Mouse (Mus musculus): ENCODE results near the gene Hgd. TPM values are rescaled to one million over a fixed set of nuclear protein-coding genes. Genes with fewer than 3 reads are reported as not detected.

Hgd gene
- polyA plus RNA-seq, 1 experiment from 2014 or later: 2.7 TPM

- no peaks in the 10 kb centered on the region for H3K27me3 ChIP-seq (replicated peaks; ENCODE audit: control insufficient read depth, insufficient read depth, low read length)
- H3K27ac ChIP-seq (ENCODE audit: low read depth, low read length): no peak overlapping the region
- H3K36me3 ChIP-seq (ENCODE audit: control insufficient read depth, insufficient read depth): no peaks in the 10 kb centered on the region
- H3K4me3 ChIP-seq (ENCODE audit: low read depth, low read length): no peak overlapping the region
- TF ChIP-seq CTCF (IDR thresholded peaks at IDR 0.05; ENCODE audit: low read depth): no peak
- 73% methylated on average over 3 of the region's 3 CpGs for WGBS
- H3K9me3 ChIP-seq (ENCODE audit: control insufficient read depth): no peaks in the 10 kb centered on the region
- H3K4me1 ChIP-seq (replicated peaks; ENCODE audit: control insufficient read depth, insufficient read depth, low read length): no peaks in the 10 kb centered on the region
- ATAC-seq: no peak
- no peak overlapping the region for H3K4me2 ChIP-seq (replicated peaks; ENCODE audit: low read depth)
- H3K9ac ChIP-seq (ENCODE audit: low read depth, low read length): no peak overlapping the region
Measured at GRCm38 (mm10) chr16:37599326-37599725, 19.4 kb downstream of the Hgd start.

DNA sequence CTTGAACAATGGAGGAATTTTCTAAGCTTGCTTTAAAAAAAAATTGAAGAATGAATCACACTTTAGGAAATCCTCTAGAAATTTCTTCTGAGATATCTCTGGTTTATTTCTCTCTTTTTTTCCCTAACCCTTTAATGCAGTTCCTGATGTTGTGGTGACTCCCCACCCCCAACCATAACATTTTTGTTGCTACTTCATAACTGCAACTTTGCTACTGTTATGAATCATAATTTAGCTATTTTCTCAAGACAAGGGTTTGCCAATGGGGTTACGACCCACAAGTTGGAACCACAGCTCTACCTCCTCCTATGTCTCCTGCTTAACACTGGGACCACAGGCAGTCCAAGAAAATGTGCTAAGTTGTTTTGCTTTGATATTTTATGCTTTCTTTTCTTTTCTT lies 23.5 kb downstream of the Hgd start:
- Histone ChIP-seq H3K9me3 (ENCODE audit: control insufficient read depth) (no peaks in the 10 kb centered on the region), H3K27ac (ENCODE audit: low read depth, low read length) (no peak overlapping the region), H3K4me1 (replicated peaks; ENCODE audit: control insufficient read depth, insufficient read depth, low read length) (no peaks in the 10 kb centered on the region), H3K9ac (ENCODE audit: low read depth, low read length) (no peak overlapping the region), H3K27me3 (replicated peaks; ENCODE audit: control insufficient read depth, insufficient read depth, low read length) (no peaks in the 10 kb centered on the region), H3K4me2 (replicated peaks; ENCODE audit: low read depth) (no peak overlapping the region), H3K36me3 (ENCODE audit: control insufficient read depth, insufficient read depth) (no peaks in the 10 kb centered on the region), H3K4me3 (ENCODE audit: low read depth, low read length) (no peak overlapping the region)
- TF ChIP-seq CTCF (IDR thresholded peaks at IDR 0.05; ENCODE audit: low read depth): no peak
- WGBS: 93% methylated on average over 1 of the region's 1 CpGs
- ATAC-seq: no peak

DNA sequence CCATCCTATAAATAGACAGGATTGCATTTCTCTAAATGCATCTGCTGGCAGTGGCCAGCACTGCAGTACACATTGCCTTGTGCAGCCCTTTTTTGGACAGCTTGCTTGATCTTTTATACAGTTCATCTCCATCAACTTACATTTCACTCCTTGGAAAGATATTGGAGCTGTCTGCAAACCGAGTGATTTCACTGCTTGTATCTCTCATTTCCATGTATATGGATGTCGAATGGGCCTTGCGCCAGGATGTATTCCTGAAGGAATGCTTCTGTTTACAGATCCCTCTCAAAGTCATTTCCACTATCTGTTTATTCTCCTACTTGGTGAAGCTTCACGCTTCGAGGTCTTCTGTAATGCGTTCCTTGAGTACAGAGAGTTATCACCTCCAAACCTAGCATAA lies 24.3 kb downstream of the Hgd start:
- H3K27me3 ChIP-seq (replicated peaks; ENCODE audit: control insufficient read depth, insufficient read depth, low read length): no peaks in the 10 kb centered on the region
- no peak overlapping the region for H3K9ac ChIP-seq (ENCODE audit: low read depth, low read length)
- no peaks in the 10 kb centered on the region for H3K4me1 ChIP-seq (replicated peaks; ENCODE audit: control insufficient read depth, insufficient read depth, low read length)
- H3K4me2 ChIP-seq (replicated peaks; ENCODE audit: low read depth): no peak overlapping the region
- H3K27ac ChIP-seq (ENCODE audit: low read depth, low read length): no peak overlapping the region
- H3K36me3 ChIP-seq (ENCODE audit: control insufficient read depth, insufficient read depth): no peaks in the 10 kb centered on the region
- TF ChIP-seq CTCF (IDR thresholded peaks at IDR 0.05; ENCODE audit: low read depth): no peak
- H3K9me3 ChIP-seq (ENCODE audit: control insufficient read depth): no peaks in the 10 kb centered on the region
- no peak for ATAC-seq
- H3K4me3 ChIP-seq (ENCODE audit: low read depth, low read length): no peak overlapping the region
- 65% methylated on average over 6 of the region's 6 CpGs for WGBS

GRCm38 (mm10) chr16:37610333-37610732 lies 30.4 kb downstream of the Hgd start:
- TF ChIP-seq CTCF (IDR thresholded peaks at IDR 0.05; ENCODE audit: low read depth): no peak
- Histone ChIP-seq H3K27ac (ENCODE audit: low read depth, low read length) (no peak overlapping the region), H3K4me1 (replicated peaks; ENCODE audit: control insufficient read depth, insufficient read depth, low read length) (no peaks in the 10 kb centered on the region), H3K36me3 (ENCODE audit: control insufficient read depth, insufficient read depth) (no peaks in the 10 kb centered on the region), H3K4me2 (replicated peaks; ENCODE audit: low read depth) (no peak overlapping the region), H3K9ac (ENCODE audit: low read depth, low read length) (no peak overlapping the region), H3K9me3 (ENCODE audit: control insufficient read depth) (no peaks in the 10 kb centered on the region), H3K4me3 (ENCODE audit: low read depth, low read length) (no peak overlapping the region), H3K27me3 (replicated peaks; ENCODE audit: control insufficient read depth, insufficient read depth, low read length) (no peaks in the 10 kb centered on the region)
- ATAC-seq: no peak
- 84% methylated on average over 8 of the region's 8 CpGs for WGBS

DNA sequence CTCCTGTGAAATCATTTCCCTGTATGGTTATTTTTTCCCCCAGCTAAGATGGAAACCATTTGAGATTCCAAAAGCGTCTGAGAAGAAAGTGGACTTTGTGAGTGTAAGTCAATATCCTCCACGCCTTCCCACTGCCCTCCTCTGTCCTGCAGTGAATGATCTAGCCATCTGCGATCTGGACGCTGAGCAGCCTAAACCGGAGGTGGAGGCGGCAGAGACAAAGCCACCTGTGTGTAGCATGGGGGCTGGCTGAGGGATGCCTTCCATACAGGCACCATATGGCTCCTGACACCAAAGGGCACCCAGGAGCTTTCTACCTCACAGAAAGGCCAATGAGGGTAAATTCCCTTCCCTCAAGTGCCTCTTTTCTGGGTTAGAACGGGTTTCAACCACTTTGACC lies 31.1 kb downstream of the Hgd start:
- 73% methylated on average over 7 of the region's 7 CpGs for WGBS
- no peaks in the 10 kb centered on the region for H3K27me3 ChIP-seq (replicated peaks; ENCODE audit: control insufficient read depth, insufficient read depth, low read length)
- H3K36me3 ChIP-seq (ENCODE audit: control insufficient read depth, insufficient read depth): no peaks in the 10 kb centered on the region
- no peak overlapping the region for H3K9ac ChIP-seq (ENCODE audit: low read depth, low read length)
- H3K27ac ChIP-seq (ENCODE audit: low read depth, low read length): no peak overlapping the region
- ATAC-seq: no peak
- TF ChIP-seq CTCF (IDR thresholded peaks at IDR 0.05; ENCODE audit: low read depth): no peak
- no peak overlapping the region for H3K4me2 ChIP-seq (replicated peaks; ENCODE audit: low read depth)
- no peak overlapping the region for H3K4me3 ChIP-seq (ENCODE audit: low read depth, low read length)
- no peaks in the 10 kb centered on the region for H3K9me3 ChIP-seq (ENCODE audit: control insufficient read depth)
- H3K4me1 ChIP-seq (replicated peaks; ENCODE audit: control insufficient read depth, insufficient read depth, low read length): no peaks in the 10 kb centered on the region

- 92% methylated on average over 5 of the region's 5 CpGs for WGBS
- Histone ChIP-seq H3K4me3 (ENCODE audit: low read depth, low read length) (no peak overlapping the region), H3K9me3 (ENCODE audit: control insufficient read depth) (no peaks in the 10 kb centered on the region), H3K36me3 (ENCODE audit: control insufficient read depth, insufficient read depth) (no peaks in the 10 kb centered on the region), H3K27me3 (replicated peaks; ENCODE audit: control insufficient read depth, insufficient read depth, low read length) (no peaks in the 10 kb centered on the region), H3K4me2 (replicated peaks; ENCODE audit: low read depth) (no peak overlapping the region), H3K9ac (ENCODE audit: low read depth, low read length) (no peak overlapping the region), H3K4me1 (replicated peaks; ENCODE audit: control insufficient read depth, insufficient read depth, low read length) (no peaks in the 10 kb centered on the region), H3K27ac (ENCODE audit: low read depth, low read length) (no peak overlapping the region)
- no peak for ATAC-seq
- TF ChIP-seq CTCF (IDR thresholded peaks at IDR 0.05; ENCODE audit: low read depth): no peak
Measured at GRCm38 (mm10) chr16:37612013-37612412, 32.1 kb downstream of the Hgd start.

- no peaks in the 10 kb centered on the region for H3K36me3 ChIP-seq (ENCODE audit: control insufficient read depth, insufficient read depth)
- no peaks in the 10 kb centered on the region for H3K4me1 ChIP-seq (replicated peaks; ENCODE audit: control insufficient read depth, insufficient read depth, low read length)
- H3K9ac ChIP-seq (ENCODE audit: low read depth, low read length): no peak overlapping the region
- H3K9me3 ChIP-seq (ENCODE audit: control insufficient read depth): no peaks in the 10 kb centered on the region
- no peak overlapping the region for H3K4me2 ChIP-seq (replicated peaks; ENCODE audit: low read depth)
- H3K27ac ChIP-seq (ENCODE audit: low read depth, low read length): no peak overlapping the region
- ATAC-seq: no peak
- H3K4me3 ChIP-seq (ENCODE audit: low read depth, low read length): no peak overlapping the region
- 86% methylated on average over 9 of the region's 9 CpGs for WGBS
- no peaks in the 10 kb centered on the region for H3K27me3 ChIP-seq (replicated peaks; ENCODE audit: control insufficient read depth, insufficient read depth, low read length)
- no peak for TF ChIP-seq CTCF (IDR thresholded peaks at IDR 0.05; ENCODE audit: low read depth)
Measured at GRCm38 (mm10) chr16:37614540-37614939, 34.6 kb downstream of the Hgd start.
